Mouse (Mus musculus): ENCODE measurements around the gene Kdelr1.

DNA sequence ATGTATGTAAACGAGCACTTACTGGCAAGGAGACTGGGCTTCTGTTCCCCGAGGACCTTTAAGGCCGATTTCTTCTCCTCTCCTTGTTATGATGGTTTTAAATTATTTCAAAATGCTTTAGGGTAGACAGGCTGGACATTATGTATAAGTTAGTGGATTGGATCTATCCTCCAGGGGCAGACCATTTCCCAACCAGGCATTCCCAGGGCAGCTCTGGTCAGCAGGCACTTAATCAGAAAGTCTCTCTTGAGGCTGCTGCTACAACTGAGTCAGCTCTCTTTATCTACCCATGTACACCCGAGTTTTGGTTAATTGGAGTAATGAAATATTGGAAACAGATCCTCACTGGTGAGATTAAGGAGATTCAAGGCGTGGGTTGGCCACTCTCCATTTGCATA lies 41.4 kb upstream of the Kdelr1 start:
- TF ChIP-seq POLR2A (IDR thresholded peaks at IDR 0.05; ENCODE audit: control insufficient read depth, low read depth, low read length) = no peak
- no peak for TF ChIP-seq CTCF (IDR thresholded peaks at IDR 0.05; ENCODE audit: control insufficient read depth, insufficient read depth, insufficient replicate concordance, low read depth, low read length)

All from testis, adult 2 months (tissue).